Mouse (Mus musculus) neural tube, embryonic 13.5 days (tissue): Measurements from ENCODE around the gene Hip1r. TPM values are rescaled to one million over a fixed set of nuclear protein-coding genes. Genes with fewer than 3 reads are reported as not detected.

ENCODE experiments used
- ATAC-seq: fragments of 200-750 bp; cut with Nextera tagmentation; 2 replicates; pipeline ENCODE4 v1.8.0; 2017; ENCODE audit warnings: low read depth, mild to moderate bottlenecking, moderate TSS enrichment, moderate library complexity
- H3K27ac ChIP-seq: fragments of 300-500 bp; sonication (generic); replicated peaks from 2 replicates; pipeline ENCODE4 v1.5.1; 2015; ENCODE audit warnings: moderate library complexity, mild to moderate bottlenecking, inconsistent platforms
- H3K27me3 ChIP-seq: fragments of 300-500 bp; sonication (generic); 2 replicates; pipeline ENCODE4 v1.6.1; 2015; ENCODE audit warnings: mild to moderate bottlenecking, inconsistent platforms
- H3K36me3 ChIP-seq: fragments of 300-500 bp; sonication (generic); 2 replicates; pipeline ENCODE4 v1.6.1; 2015; ENCODE audit warnings: mild to moderate bottlenecking, inconsistent platforms
- H3K4me1 ChIP-seq: fragments of 300-500 bp; sonication (generic); replicated peaks from 2 replicates; pipeline ENCODE4 v1.6.1; 2015; ENCODE audit warnings: inconsistent platforms
- H3K4me2 ChIP-seq: fragments of 300-500 bp; sonication (generic); 2 replicates; pipeline ENCODE4 v1.6.1; 2015; ENCODE audit warnings: inconsistent platforms, mild to moderate bottlenecking, moderate library complexity
- H3K4me3 ChIP-seq: fragments of 300-500 bp; sonication (generic); 2 replicates; pipeline ENCODE4 v1.5.1; 2015; ENCODE audit warnings: mild to moderate bottlenecking, inconsistent platforms
- H3K9ac ChIP-seq: fragments of 300-500 bp; sonication (generic); 2 replicates; pipeline ENCODE4 v1.6.1; 2015; ENCODE audit warnings: moderate library complexity, mild to moderate bottlenecking, inconsistent platforms
- H3K9me3 ChIP-seq: fragments of 300-500 bp; sonication (generic); 2 replicates; pipeline ENCODE4 v1.6.1; 2016; ENCODE audit warnings: inconsistent platforms
- WGBS: fragments of 180-500 bp; shearing (Covaris S2); methylation state at CpG from one replicate; pipeline ENCODE4 v1.1.7; 2015; 5-methylcytosine and 5-hydroxymethylcytosine counted together
- polyA plus RNA-seq: library from polyadenylated mRNA; unstranded; fragments of >200 nt; fragmentation: Nextera tagmentation; extraction: Ambion mirVana; gene quantifications from 2 replicates; pipeline ENCODE4 v1.2.1, GENCODE M21; 2015

Gene Hip1r
- polyA plus RNA-seq, 1 experiment from 2014 or later: 17.1 TPM

DNA sequence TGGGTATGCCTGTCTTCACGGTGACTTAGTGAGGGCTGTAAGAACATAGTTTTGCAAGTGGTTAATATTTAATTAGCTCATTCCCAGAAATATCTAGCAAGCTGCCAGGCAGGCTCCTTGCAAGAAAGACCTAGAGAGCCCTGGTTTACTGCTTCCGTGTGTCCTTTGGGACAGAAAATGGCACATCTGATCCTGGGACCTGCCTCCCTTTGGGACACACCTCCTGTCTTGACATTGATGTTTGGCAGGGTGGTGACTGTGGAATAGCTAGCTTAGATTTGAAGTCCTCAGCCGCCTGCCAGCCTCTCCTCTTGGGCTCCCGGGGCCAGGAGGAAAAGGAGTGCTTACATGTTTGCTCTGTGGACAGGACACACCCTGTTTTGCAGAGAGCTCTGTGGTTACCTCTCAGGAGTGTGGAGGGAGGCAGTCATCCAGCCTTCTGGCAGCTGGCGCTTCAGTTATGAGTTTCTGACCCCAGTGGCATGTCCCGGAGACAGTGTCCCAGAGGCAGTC is 2.3 kb downstream of the Hip1r start:
- no peak overlapping the region for H3K4me2 ChIP-seq
- WGBS: 72% methylated on average over 6 of the region's 6 CpGs

DNA sequence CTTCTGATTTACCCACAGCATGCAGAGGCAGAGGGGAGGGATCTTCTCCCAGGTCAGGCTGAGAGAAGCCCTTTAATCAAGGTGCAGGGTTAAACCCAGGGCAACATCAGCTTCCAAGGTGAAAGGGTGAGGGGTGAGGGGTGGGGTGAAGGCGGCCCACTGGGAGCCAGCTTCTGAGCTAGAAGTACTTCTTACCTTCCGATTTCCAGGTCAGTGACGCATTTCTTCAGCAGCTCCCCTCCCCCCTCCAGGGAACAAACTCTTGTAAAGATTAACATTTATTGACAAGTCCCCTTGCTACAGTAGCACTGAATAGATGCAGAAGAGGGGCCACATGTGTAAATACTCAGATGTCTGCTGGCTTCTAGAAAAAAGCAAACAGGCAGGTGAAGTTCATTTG is 3.8 kb downstream of the Hip1r start:
- 48% methylated on average over 3 of the region's 3 CpGs for WGBS
- Histone ChIP-seq H3K36me3 (no peaks in the 10 kb centered on the region), H3K4me1 (peaks cover 44% of the 10 kb centered on the region), H3K27me3 (peaks cover 36% of the 10 kb centered on the region), H3K4me2 (no peak overlapping the region), H3K9me3 (no peaks in the 10 kb centered on the region), H3K4me3 (no peak overlapping the region), H3K9ac (no peak overlapping the region), H3K27ac (no peak overlapping the region)
- ATAC-seq: no peak

More for the DNA sequence above, 2.3 kb downstream of the Hip1r start:
- peaks cover 39% of the 10 kb centered on the region for H3K4me1 ChIP-seq
- H3K4me3 ChIP-seq: no peak overlapping the region
- H3K9ac ChIP-seq: no peak overlapping the region
- H3K27me3 ChIP-seq: peaks cover 41% of the 10 kb centered on the region
- no peaks in the 10 kb centered on the region for H3K36me3 ChIP-seq
- ATAC-seq: no peak
- no peaks in the 10 kb centered on the region for H3K9me3 ChIP-seq
- H3K27ac ChIP-seq: no peak overlapping the region

DNA sequence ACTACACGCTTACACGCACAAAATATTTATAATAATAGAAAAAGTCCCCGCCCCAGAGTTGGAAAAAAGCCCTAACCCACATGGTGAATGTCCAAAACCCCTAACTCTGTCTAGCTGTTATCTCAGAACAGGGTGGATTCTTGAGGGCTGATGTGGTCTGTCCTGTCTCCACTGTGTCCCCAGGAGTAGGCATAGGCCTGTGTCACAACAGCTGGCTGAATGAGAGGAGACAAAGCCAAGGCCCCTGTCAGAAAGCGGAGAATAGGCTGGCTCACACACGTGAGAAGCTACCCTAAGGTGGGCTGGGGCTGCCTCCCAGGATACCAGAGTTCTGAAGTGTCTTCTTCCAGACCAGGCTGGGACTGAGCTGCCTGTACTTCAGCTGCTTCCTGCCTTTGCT is 4.7 kb downstream of the Hip1r start:
- no peaks in the 10 kb centered on the region for H3K36me3 ChIP-seq
- 80% methylated on average over 5 of the region's 5 CpGs for whole genome bisulfite sequencing
- no peak for ATAC-seq
- H3K4me3 ChIP-seq: no peak overlapping the region
- H3K4me1 ChIP-seq: peaks cover 44% of the 10 kb centered on the region
- H3K9me3 ChIP-seq: no peaks in the 10 kb centered on the region
- H3K27ac ChIP-seq: no peak overlapping the region
- H3K4me2 ChIP-seq: no peak overlapping the region
- peaks cover 31% of the 10 kb centered on the region for H3K27me3 ChIP-seq
- no peak overlapping the region for H3K9ac ChIP-seq

DNA sequence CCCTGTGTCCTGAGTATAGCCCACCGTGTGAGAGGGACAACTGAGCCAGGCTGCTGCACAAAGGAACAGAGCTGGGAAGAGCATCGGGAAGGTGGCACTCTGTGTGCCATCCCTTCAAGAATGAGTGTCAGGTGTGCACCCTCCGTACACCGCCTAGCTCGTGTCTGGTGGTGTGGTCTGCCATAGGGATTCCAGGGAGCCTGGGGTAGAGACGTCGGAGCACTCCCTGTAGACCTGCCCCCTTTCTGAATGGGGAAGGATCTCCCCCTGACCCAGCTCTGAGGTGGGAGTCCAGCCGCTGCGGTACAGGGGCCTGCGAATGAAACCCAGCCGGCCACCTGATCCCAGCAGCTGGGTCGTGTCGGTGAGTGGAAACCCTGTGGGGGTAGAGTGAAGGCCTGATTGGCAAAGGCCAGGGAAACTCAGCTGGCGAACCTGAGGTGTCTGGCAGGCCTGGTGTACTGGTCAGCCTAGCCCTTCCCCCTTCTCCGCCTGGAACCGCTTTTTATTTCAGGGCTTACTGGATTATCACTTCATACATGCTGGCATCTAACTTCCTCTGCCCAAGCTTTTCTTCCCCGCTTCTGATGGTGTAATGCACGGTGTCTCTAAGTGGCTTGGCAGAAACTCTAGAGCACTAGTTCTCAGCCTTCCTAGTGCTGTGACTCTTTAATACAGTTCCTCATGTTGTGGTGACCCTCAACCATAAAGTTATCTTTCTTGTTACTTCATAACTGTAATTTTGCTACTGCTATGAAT is 6.0 kb downstream of the Hip1r start:
- H3K4me3 ChIP-seq: no peak overlapping the region
- peaks cover 36% of the 10 kb centered on the region for H3K4me1 ChIP-seq
- ATAC-seq: no peak
- H3K4me2 ChIP-seq: no peak overlapping the region
- H3K27ac ChIP-seq: no peak overlapping the region
- 63% methylated on average over 18 of the region's 18 CpGs for WGBS
- H3K9ac ChIP-seq: no peak overlapping the region
- no peaks in the 10 kb centered on the region for H3K36me3 ChIP-seq
- peaks cover 37% of the 10 kb centered on the region for H3K27me3 ChIP-seq
- no peaks in the 10 kb centered on the region for H3K9me3 ChIP-seq

DNA sequence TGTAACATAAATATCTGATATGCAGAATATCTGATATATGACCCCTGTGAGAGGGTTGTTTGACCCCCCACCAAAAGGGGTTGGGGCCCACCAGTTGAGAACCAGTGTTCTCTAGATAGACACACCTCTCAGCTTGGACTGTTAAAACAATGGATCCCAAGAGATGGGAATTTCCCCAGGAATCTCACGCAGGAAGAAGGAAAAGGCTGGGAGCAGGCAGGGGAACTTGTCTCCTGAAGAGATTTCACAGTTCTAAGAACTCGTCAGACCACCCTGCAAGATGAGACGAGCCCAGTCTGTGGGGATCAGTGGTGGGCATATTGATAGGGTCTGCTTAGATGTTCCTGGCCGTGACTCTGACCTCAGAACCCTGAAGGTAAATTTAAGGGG is 6.5 kb downstream of the Hip1r start:
- peaks cover 37% of the 10 kb centered on the region for H3K27me3 ChIP-seq
- ATAC-seq: no peak
- no peak overlapping the region for H3K4me3 ChIP-seq
- H3K4me2 ChIP-seq: no peak overlapping the region
- peaks cover 30% of the 10 kb centered on the region for H3K4me1 ChIP-seq
- no peaks in the 10 kb centered on the region for H3K9me3 ChIP-seq
- H3K9ac ChIP-seq: no peak overlapping the region
- no peaks in the 10 kb centered on the region for H3K36me3 ChIP-seq
- 71% methylated on average over 4 of the region's 4 CpGs for WGBS
- H3K27ac ChIP-seq: no peak overlapping the region

DNA sequence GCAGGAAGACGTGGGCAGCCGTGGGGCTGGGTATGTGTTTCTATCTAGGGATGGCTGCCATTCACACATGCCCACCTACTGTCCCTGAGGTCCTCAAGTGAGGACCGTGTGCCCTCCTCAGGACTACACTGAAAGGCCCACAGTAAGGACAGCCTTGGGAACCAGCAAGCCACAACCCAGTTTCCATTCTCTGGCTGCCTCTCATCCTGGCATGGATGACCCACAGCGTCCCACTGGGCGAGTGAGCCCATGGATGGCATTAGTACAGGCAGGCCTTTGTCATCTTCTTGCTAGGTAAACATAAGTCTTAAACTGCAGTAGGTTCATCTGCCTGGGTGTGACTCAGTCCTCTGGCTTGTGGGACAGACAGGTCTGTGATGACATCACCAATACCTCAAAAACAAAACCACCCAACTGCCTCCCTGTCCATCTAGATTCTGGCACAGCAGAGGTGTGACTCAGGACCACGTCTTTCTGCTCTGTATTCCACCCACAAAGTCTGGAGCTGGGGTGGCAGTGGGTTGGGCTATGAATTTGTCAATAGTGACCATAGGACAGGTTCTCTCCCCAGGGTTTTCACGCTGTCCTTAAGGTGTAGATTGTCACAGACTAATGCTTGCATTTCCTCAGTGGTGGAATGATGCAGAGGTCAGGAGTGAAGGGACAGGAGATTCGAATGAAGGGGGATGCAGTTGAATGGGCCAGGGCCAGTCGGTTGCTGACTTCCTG is 7.3 kb downstream of the Hip1r start:
- WGBS: 86% methylated on average over 9 of the region's 9 CpGs
- H3K4me2 ChIP-seq: no peak overlapping the region
- H3K27ac ChIP-seq: no peak overlapping the region
- H3K4me1 ChIP-seq: peaks cover 23% of the 10 kb centered on the region
- H3K9ac ChIP-seq: no peak overlapping the region
- no peak for ATAC-seq
- no peaks in the 10 kb centered on the region for H3K36me3 ChIP-seq
- no peak overlapping the region for H3K4me3 ChIP-seq
- H3K27me3 ChIP-seq: peaks cover 37% of the 10 kb centered on the region
- H3K9me3 ChIP-seq: no peaks in the 10 kb centered on the region

DNA sequence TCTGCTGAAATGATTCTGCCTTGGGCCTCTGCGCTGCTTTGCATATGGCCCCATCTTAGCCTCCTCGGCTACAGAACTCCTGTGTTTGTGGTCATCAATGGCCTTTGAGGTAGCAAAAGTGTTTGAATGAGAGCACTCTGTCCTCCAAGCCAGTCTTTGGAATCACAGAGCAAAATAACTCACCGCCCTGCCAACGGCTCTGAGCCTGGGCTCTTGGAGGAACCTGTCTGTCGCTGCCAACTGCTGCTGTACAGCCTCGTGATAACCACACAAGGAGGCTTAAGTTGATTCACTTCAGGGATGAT is 7.8 kb downstream of the Hip1r start:
- Histone ChIP-seq H3K27me3 (peaks cover 37% of the 10 kb centered on the region), H3K4me3 (no peak overlapping the region), H3K9ac (no peak overlapping the region), H3K9me3 (no peaks in the 10 kb centered on the region), H3K4me1 (peaks cover 20% of the 10 kb centered on the region), H3K4me2 (no peak overlapping the region), H3K36me3 (no peaks in the 10 kb centered on the region), H3K27ac (no peak overlapping the region)
- 73% methylated on average over 6 of the region's 6 CpGs for WGBS
- no peak for ATAC-seq

DNA sequence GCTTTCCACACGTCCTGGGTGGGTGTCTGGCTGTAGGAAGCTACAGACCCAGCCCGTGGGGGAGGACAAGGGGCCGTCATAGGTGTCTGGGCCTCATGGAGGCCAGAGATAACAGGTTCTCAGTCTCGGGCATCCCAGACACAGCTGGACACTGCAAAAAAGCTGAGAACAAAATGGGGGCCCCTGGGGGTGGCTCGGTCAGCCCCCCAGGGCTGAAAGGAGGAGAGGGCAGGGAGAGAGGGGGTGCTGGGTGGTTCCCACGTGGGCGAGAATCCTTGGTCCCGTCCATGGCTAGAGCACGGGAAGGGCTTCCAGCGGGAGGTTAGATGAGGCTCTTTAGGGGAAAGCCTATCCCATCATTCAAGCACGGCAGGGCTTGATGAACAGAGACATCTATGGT is 9.4 kb downstream of the Hip1r start:
- no peak overlapping the region for H3K9ac ChIP-seq
- H3K4me3 ChIP-seq: no peak overlapping the region
- no peaks in the 10 kb centered on the region for H3K9me3 ChIP-seq
- H3K4me2 ChIP-seq: no peak overlapping the region
- H3K36me3 ChIP-seq: no peaks in the 10 kb centered on the region
- peaks cover 41% of the 10 kb centered on the region for H3K27me3 ChIP-seq
- peaks cover 27% of the 10 kb centered on the region for H3K4me1 ChIP-seq
- ATAC-seq: no peak
- WGBS: 75% methylated on average over 11 of the region's 11 CpGs
- H3K27ac ChIP-seq: no peak overlapping the region

DNA sequence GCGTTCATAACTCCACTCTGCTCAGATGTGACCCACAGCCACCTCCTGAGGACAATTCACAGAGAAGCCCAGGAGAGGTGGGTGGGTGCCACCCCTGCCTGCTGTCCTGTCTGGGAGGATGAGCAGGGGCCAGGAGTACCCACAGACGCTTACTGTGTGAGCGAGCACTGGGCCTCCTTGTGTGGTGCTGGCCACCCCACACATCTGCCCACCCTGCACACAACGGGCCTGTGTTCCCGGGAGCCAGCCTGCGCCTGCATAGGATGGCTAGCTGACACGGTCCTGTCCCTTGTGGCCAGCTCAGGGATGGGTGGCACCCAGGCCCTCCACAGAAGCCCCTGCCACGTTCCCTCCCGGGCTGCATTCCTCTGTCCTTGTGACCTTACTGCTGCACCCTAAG is 12.0 kb downstream of the Hip1r start:
- no peak overlapping the region for H3K27ac ChIP-seq
- H3K36me3 ChIP-seq: no peaks in the 10 kb centered on the region
- H3K9me3 ChIP-seq: no peaks in the 10 kb centered on the region
- peaks cover 55% of the 10 kb centered on the region for H3K27me3 ChIP-seq
- 74% methylated on average over 9 of the region's 9 CpGs for WGBS
- peaks cover 29% of the 10 kb centered on the region for H3K4me1 ChIP-seq
- ATAC-seq: no peak
- H3K4me3 ChIP-seq: no peak overlapping the region
- H3K4me2 ChIP-seq: no peak overlapping the region
- no peak overlapping the region for H3K9ac ChIP-seq

DNA sequence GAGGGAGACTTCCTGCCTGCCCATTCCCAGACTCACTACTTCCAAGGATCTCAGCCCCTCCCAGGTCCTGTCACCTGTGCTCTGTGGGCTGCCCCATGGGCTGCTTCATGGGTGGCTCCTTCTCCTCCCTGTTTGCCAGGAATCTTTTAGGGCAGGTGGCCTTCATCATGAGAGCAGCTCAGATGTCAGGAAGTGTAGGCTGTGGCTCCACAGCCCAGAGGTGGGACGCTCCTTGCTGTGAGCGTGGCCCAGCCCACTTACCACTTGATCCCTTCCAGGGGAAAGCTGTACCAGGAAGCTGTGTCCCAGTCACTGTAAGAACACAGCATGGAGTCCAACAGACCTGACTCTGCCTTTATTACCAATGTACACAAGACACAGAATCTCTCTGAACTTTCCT is 13.5 kb downstream of the Hip1r start:
- ATAC-seq: no peak

DNA sequence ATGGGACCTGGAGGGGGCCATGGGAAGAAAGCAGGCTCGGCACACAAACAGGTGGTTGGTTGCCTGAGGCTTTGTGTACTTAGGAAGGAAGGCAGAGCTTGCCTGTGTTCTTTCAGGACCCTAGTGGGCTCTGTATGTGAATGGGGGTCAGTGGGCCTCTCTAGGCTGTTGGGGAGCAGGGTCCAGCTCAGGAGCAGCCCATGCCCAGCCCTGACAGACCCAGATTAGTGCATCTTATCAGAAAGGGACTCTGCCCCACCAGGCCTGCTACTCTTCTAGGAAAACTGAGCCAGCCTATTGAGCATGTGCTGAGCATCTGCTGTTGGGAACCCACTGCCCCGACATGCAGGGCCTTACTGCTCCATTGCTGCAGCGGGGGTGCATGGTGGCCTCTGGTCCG is 14.1 kb downstream of the Hip1r start:
- no peak overlapping the region for H3K27ac ChIP-seq
- H3K4me2 ChIP-seq: no peak overlapping the region
- H3K27me3 ChIP-seq: peaks cover 72% of the 10 kb centered on the region
- no peak for ATAC-seq
- no peaks in the 10 kb centered on the region for H3K9me3 ChIP-seq
- peaks cover 44% of the 10 kb centered on the region for H3K4me1 ChIP-seq
- H3K4me3 ChIP-seq: no peak overlapping the region
- H3K9ac ChIP-seq: no peak overlapping the region
- H3K36me3 ChIP-seq: no peaks in the 10 kb centered on the region
- WGBS: 71% methylated on average over 4 of the region's 4 CpGs

More for the DNA sequence above, 13.5 kb downstream of the Hip1r start:
- no peak overlapping the region for H3K27ac ChIP-seq
- no peak overlapping the region for H3K4me3 ChIP-seq
- H3K36me3 ChIP-seq: no peaks in the 10 kb centered on the region
- peaks cover 67% of the 10 kb centered on the region for H3K27me3 ChIP-seq
- no peak overlapping the region for H3K9ac ChIP-seq
- H3K4me1 ChIP-seq: peaks cover 38% of the 10 kb centered on the region
- WGBS: 97% methylated on average over 2 of the region's 2 CpGs
- no peak overlapping the region for H3K4me2 ChIP-seq
- H3K9me3 ChIP-seq: no peaks in the 10 kb centered on the region

DNA sequence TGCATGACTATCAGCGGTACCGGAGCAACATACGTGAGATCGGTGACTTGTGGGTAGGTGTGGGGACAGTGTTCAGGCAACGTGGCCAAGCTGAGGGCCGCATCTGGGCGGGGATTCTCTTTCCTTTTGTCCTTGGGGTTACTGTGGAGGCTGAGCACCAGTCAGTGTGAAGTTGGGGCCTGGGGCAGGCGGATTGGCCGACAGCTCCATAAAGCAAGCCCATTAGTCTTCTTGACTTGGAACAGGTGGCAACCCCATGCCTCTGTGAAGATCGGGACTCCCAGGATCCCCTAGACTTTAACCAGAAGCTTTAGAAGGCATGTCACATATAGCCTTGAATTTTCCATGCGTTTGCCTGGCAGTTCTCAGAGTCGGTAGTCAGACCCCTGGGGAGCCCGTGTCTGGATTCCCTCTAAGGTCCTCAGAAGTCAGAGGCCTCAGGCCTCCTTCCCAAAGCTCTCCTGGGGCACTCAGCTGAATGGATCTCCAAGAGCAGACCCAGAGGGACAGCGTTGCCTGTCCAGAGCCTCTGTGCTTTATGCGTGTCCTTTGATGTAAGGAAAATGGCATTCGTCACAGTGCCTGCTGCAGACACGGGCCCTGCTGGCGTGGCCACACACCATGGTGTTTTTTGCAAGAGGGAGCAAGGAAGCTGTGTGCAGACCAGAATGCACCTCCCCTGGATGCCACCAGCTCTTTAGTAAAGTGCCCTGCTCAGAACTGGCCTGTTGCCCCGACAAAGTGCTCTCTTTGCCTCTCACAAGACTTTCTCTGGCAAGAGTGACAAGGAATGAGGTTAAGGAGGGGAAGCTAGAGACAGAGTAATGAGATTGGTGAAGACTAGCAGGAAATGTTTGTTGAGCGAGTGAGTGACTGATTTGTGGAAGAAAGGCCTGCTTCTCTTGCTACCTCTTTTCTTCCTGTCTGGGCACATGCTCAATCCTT is 16.8 kb downstream of the Hip1r start:
- Histone ChIP-seq H3K9ac (0 out of 2 replicates have a peak overlapping the region, but pooled peaks have one; percentile 6), H3K36me3 (no peaks in the 10 kb centered on the region), H3K4me3 (no peak overlapping the region), H3K27me3 (peaks cover 56% of the 10 kb centered on the region), H3K4me2 (no peak overlapping the region), H3K4me1 (peaks cover 58% of the 10 kb centered on the region), H3K27ac (no peak overlapping the region), H3K9me3 (no peaks in the 10 kb centered on the region)
- WGBS: 35% methylated on average over 20 of the region's 20 CpGs
- ATAC-seq: peak; percentile 47
